Mouse (Mus musculus) erythroblast, embryonic 14.5 days (primary cell): ENCODE measurements around the gene Ago1.

Experiments used
- GATA1 ChIP-seq: IDR thresholded peaks from 2 replicates; pipeline ENCODE4 v1.6.1; 2012; ENCODE audit warnings: low read length, inconsistent platforms, mixed read lengths
- TAL1 ChIP-seq: IDR thresholded peaks from 3 replicates; pipeline ENCODE4 v1.6.1; 2012; ENCODE audit warnings: low read length, inconsistent platforms, mixed read lengths

GRCm38 (mm10) chr4:126469334-126469733 lies 951 bp upstream of the Ago1 start:
- TF ChIP-seq TAL1 (no peak), GATA1 (no peak)
